Mouse (Mus musculus) mesoderm, embryonic 11.5 days (tissue): ENCODE data around the gene Gtf2f2.

ENCODE experiments used
- DNase-seq: peaks from one replicate; pipeline ENCODE4 v3.0.0-alpha.2; 2012; ENCODE audit warnings: low read depth, low spot score

Gene Gtf2f2

DNA sequence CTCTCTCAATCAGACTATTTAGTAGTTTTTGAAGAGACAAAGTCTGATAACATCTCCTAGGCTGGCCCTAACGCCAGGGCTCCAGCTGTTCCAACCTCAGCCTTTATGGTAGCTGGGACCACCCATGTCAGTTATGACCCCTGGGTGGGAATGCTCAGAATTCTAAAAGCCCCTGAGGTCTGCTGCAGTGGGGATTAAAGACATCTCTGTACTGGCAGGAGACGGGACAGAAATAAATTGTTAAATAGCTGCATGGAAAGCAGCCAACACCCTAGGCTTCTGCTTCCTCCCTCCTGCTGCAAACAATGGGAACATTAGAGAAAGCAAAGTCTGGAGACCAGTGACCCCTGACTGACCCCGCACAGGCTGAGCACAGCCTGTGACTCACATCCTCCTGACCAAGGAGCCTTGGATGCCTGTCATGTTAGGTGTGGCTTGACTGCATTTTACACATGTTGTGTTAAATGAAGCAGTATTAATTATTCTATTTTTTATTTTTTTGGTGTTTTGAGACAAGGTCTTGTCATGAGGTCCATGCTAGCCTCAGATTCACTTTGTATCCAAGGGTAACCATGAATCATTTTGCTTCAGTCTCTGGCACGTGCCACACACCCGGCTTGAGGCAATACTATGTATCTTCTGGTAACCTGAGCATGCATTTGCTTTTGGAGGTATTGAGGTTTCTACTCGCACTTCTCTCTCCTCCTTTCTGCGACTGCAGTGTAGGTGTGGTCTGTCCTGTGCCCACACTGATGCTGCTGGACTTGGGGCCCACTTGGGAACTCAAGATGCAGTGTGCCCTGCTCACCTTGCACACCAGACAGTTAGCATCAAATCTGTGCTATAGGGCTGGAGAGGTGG lies 146.9 kb downstream of the Gtf2f2 start:
- peak; percentile 91 for DNase-seq

DNA sequence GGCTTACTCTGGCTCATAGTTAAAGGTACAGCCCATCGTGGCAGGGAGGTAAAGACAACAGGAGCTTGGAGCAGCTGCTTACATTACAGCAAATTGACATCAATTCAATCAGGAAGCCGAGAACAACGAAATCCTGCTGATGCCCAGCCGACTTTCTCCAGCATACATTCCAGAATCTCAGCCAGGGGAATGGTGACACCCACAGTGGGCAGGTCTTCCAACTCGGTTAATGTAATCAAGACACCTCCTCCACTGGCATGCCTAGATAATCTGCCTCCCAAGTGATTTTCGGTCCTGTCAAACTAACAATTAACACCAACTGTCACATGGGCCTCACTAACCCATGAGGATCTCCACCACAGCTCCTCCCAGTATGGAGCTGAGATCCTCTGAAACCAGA lies 148.0 kb downstream of the Gtf2f2 start:
- no peak for DNase-seq

DNA sequence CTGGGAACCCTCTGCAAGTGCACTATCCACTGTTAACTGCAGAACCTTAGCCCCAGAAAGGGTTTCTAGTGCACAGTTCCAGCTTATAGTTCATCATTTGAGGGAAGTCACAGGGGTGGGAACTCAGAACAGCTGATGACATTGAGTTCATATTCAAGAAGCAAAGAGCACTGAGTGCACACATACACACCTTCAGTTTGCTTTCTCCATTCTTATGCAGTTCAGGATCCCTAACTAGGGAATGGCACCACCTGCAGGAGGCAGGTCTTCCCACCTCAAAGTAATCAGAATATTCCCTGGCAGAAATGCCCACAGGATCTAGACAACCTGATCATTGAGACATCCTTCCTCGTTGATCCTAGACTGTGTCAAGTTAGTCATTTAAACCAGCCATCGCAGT lies 151.0 kb downstream of the Gtf2f2 start:
- no peak for DNase-seq

DNA sequence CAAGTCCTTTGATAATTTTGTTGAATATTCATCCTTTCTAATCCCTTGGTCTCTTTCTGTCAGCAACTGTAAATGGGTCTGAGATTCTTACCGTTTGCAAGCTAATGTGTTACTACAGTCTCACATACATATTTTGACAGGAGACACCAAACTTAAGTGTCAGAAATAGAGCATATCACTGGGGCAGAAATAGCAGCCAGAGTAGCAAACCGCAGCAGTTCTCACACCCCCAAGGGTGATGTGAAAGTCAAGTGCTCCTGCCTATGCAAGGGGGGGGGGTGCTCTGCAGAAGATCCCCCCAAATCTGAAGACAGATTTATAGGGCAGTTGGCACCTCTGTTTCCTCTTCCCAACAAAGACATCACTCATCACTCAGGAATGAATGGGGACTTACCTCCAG lies 152.5 kb downstream of the Gtf2f2 start:
- no peak for DNase-seq

DNA sequence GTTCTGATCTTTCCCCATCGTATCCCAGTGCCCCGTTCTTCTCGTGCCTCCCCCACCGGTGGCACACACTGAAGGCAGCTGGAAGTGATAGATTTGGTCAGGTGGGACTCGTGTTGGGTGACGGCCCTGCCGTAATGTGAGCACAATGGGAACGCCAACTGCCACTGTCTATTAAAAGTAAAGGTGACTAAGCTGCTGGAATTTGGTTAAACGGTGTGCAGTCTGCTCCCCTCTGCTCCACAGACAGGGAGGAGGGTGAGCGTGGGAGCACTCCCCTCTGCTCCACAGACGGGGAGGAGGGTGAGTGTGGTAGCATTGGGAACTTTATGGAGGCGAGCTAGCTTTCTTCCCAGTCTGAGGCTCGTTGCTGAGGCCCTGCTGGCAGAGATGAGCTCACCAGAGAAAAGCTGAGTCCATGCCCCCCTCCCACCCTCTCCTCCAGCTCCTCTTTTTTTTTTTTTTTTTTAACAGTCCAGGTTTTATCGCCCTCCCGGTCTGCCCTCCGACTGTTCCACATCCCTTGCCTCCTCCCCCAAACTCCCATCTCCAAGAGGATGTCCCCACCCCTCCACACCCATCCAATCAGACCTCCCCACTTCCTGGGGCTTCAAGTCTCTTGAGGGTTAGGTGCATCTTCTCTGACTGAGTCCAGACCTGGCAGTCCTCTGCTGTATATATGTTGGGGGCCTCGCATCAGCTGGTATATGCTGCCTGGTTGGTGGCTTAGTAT lies 155.2 kb downstream of the Gtf2f2 start:
- DNase-seq: no peak

DNA sequence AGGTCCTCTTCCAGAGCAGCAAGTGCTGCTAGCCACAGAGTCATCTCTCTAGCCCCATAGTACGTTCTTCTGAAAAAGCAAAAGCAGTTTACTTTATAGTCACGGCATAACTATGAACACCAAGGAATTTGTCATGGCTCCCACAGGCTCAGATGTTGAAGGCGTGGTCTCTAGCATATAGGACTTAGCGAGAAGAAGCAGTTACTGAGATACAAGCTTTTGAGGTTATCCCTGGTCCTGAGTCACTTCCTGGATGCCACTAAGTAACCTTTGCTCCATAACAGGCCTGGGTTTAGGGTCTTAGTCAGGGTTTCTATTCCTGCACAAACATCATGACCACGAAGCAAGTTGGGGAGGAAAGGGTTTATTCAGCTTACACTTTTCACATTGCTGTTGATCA lies 158.6 kb downstream of the Gtf2f2 start:
- no peak for DNase-seq

DNA sequence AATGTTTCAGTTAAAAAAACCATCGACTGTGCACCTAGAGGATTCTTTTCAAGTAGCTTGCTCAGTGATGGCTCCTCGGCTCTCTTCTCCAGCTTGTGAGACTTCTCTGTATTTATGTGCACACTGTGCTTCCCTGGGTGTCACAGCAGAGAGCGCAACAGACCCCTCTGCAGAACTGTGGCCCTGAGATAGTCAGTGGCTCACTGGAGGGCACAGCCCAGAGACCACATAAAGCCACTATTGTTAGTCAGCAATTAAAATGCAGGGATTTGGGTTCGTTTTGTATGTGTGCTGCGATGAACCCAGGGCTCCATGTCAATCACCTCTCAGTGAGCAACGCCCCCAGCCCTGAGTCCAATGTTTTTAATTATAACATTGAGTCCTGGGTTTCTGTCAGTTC lies 159.8 kb downstream of the Gtf2f2 start:
- no peak for DNase-seq

DNA sequence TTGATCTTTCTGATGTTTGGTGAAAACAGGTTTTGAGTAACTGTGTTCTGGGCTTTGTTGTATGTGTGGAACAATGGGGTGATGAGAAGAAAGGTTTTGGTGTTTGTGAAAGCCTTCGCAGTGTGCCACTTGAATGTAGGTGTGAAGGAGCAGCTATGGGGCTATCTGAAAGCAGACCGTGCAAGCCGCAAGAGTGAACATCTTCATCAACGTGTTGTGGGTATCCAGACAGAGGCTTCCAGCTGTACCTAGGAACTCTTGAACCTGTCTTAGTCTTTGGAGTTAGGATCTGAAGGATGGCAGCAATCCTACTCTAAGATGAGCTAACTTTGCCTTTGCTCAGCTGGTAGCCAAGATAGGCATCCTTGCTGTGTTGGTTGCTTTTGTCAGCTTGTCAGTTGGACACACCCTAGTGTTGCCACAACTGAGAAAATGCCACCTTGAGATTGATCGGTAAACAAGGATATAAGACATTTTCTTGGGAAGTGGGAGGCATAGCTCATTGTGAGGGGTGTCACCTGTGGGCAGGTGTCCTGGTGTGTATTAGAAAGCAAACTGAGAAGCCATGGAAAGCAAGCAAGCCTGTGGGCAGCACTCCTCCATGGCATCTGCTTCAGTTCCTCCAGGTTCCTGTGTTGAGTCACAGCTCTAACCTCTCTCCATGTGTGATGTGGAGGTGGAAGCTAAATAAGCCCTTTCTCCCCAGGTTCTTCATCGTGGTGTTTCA lies 160.7 kb downstream of the Gtf2f2 start:
- no peak for DNase-seq

DNA sequence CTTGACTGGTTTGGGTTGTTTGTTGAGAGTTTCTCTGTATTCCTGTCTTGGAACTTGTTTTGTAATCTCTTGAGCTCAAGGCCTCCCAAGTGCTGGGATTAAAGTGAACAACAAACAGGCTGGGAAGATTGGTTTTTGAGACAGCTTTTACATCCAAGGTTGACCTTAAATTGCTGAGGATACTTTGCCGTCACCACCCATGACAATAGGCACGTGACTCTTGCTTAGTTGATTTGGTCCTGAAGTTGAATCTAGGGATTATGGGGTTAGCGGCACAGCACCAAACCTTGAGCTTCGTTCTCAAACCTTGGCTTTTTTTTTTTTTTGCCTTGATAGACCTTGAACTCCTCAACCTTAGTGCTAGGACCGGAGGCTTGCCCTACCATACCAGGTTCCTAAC lies 161.4 kb downstream of the Gtf2f2 start:
- DNase-seq: no peak

DNA sequence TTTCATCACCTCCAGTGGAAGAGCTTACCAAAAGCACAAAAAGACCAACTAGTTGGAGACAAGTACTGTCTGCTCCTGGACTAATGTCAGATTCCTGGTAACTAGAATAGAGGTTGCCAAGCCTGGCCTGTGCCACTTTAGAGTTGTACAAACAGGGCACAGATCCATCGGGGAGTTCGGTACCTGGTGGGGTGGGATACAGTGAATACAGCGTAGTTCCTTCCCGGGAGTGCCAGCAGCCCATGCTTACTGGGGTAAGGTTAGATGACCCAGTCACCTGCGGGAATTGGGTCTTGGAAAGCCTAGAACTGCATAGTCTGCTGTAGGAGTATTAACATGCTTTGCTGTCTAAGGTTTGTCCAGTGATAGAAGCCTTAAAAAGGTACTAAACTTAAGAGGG lies 162.2 kb downstream of the Gtf2f2 start:
- no peak for DNase-seq

DNA sequence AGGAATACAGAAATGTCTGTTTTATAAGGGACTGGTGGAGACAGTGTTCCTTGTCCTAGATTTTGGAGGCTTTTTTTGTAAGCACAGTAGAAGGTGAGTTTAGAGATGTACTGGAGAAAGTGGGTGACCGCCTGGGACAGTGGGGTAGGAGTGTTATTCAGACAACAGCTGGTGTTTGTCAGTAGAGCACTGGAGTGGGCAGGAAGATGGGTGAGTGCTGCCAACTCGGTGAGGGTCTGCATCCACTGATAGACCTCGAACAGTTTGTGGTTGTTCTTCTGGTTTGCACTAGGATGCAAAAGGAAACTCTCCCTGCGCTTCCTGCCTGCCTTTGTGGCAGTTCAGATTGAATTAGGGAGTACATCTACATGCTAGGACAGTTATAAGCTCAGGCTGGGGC lies 163.0 kb downstream of the Gtf2f2 start:
- no peak for DNase-seq
